Mouse (Mus musculus) hindbrain, embryonic 12.5 days (tissue): ENCODE data around the gene Ldha. TPM values are rescaled to one million over a fixed set of nuclear protein-coding genes. Genes with fewer than 3 reads are reported as not detected.
"Not testable (repeated sequence)": the region's sequence is repeated elsewhere in the genome, so short reads cannot be mapped to it uniquely, and the experiment has no call there.

ENCODE experiments used
- ATAC-seq: fragments of 200-750 bp; cut with Nextera tagmentation; 2 replicates; pipeline ENCODE4 v1.8.0; 2017; ENCODE audit warnings: moderate TSS enrichment; ENCODE audit not compliant: low FRiP score
- H3K27ac ChIP-seq: fragments of 300-500 bp; sonication (generic); 2 replicates; pipeline ENCODE4 v1.5.1; 2016; ENCODE audit warnings: mild to moderate bottlenecking
- H3K27me3 ChIP-seq: fragments of 300-500 bp; sonication (generic); 2 replicates; pipeline ENCODE4 v1.6.1; 2016; ENCODE audit warnings: mild to moderate bottlenecking
- H3K36me3 ChIP-seq: fragments of 300-500 bp; sonication (generic); 2 replicates; pipeline ENCODE4 v1.6.1; 2016; ENCODE audit warnings: mild to moderate bottlenecking
- H3K4me1 ChIP-seq: fragments of 300-500 bp; sonication (generic); 2 replicates; pipeline ENCODE4 v1.6.1; 2016
- H3K4me2 ChIP-seq: fragments of 300-500 bp; sonication (generic); replicated peaks from 2 replicates; pipeline ENCODE4 v1.6.1; 2016; ENCODE audit warnings: mild to moderate bottlenecking
- H3K4me3 ChIP-seq: fragments of 300-500 bp; sonication (generic); 2 replicates; pipeline ENCODE4 v1.5.1; 2016; ENCODE audit warnings: mild to moderate bottlenecking
- H3K9ac ChIP-seq: fragments of 300-500 bp; sonication (generic); 2 replicates; pipeline ENCODE4 v1.6.1; 2016; ENCODE audit warnings: mild to moderate bottlenecking, moderate library complexity
- H3K9me3 ChIP-seq: fragments of 300-500 bp; sonication (generic); replicated peaks from 2 replicates; pipeline ENCODE4 v1.6.1; 2016; ENCODE audit warnings: mild to moderate bottlenecking
- WGBS: fragments of 180-500 bp; shearing (Covaris S2); methylation state at CpG from one replicate; pipeline ENCODE4 v1.1.7; 2016; 5-methylcytosine and 5-hydroxymethylcytosine counted together
- polyA plus RNA-seq: library from polyadenylated mRNA; unstranded; fragments of >200 nt; fragmentation: Nextera tagmentation; extraction: Ambion mirVana; gene quantifications from 2 replicates; pipeline ENCODE4 v1.2.1, GENCODE M21; 2016

The Ldha gene
- polyA plus RNA-seq, 1 experiment from 2014 or later = 900 TPM

- H3K36me3 ChIP-seq = no peaks in the 10 kb centered on the region
- H3K4me2 ChIP-seq = no peak overlapping the region
- no peak overlapping the region for H3K4me3 ChIP-seq
- H3K4me1 ChIP-seq = peaks cover 7% of the 10 kb centered on the region
- no peaks in the 10 kb centered on the region for H3K9me3 ChIP-seq
- ATAC-seq = no peak
- no peaks in the 10 kb centered on the region for H3K27me3 ChIP-seq
- H3K27ac ChIP-seq = no peak overlapping the region
- no peak overlapping the region for H3K9ac ChIP-seq
- 55% methylated on average over 13 of the region's 13 CpGs for WGBS
These were observed 10.3 kb upstream of the Ldha start for GRCm38 (mm10) chr7:46830799-46831590.

- Histone ChIP-seq H3K36me3 (no peaks in the 10 kb centered on the region), H3K4me1 (peaks cover 7% of the 10 kb centered on the region), H3K9ac (no peak overlapping the region), H3K27me3 (no peaks in the 10 kb centered on the region), H3K4me3 (no peak overlapping the region), H3K4me2 (no peak overlapping the region), H3K27ac (no peak overlapping the region), H3K9me3 (no peaks in the 10 kb centered on the region)
- ATAC-seq = no peak
- WGBS = 81% methylated on average over 8 of the region's 8 CpGs
These were observed 9.6 kb upstream of the Ldha start for GRCm38 (mm10) chr7:46831693-46832092.

- H3K27me3 ChIP-seq, H3K4me2 ChIP-seq, ATAC-seq, H3K4me3 ChIP-seq, H3K27ac ChIP-seq, H3K9ac ChIP-seq, H3K9me3 ChIP-seq, H3K4me1 ChIP-seq, H3K36me3 ChIP-seq: not testable (repeated sequence)
- WGBS = 94% methylated on average over 11 of the region's 11 CpGs
These were observed 9.0 kb upstream of the Ldha start for GRCm38 (mm10) chr7:46832112-46832810.

- H3K27ac ChIP-seq = no peak overlapping the region
- no peak overlapping the region for H3K4me3 ChIP-seq
- H3K4me2 ChIP-seq = no peak overlapping the region
- no peak overlapping the region for H3K9ac ChIP-seq
- no peak for ATAC-seq
- H3K36me3 ChIP-seq = no peaks in the 10 kb centered on the region
- H3K9me3 ChIP-seq = no peaks in the 10 kb centered on the region
- H3K4me1 ChIP-seq = peaks cover 13% of the 10 kb centered on the region
- no peaks in the 10 kb centered on the region for H3K27me3 ChIP-seq
- WGBS = 71% methylated on average over 6 of the region's 6 CpGs
These were observed 8.0 kb upstream of the Ldha start for GRCm38 (mm10) chr7:46833266-46833665.

GRCm38 (mm10) chr7:46833670-46834255 is 7.5 kb upstream of the Ldha start:
- WGBS = 92% methylated on average over 7 of the region's 7 CpGs

GRCm38 (mm10) chr7:46834994-46835610 is 6.2 kb upstream of the Ldha start:
- H3K36me3 ChIP-seq = no peaks in the 10 kb centered on the region
- peaks cover 27% of the 10 kb centered on the region for H3K4me1 ChIP-seq
- peak overlapping the region; percentile 6; the same call in 1 of the 2 replicates for H3K4me2 ChIP-seq
- no peak overlapping the region for H3K4me3 ChIP-seq
- ATAC-seq = peak; percentile 57
- H3K9me3 ChIP-seq = no peaks in the 10 kb centered on the region
- peak overlapping the region; percentile 26; the same call in 1 of the 2 replicates for H3K27ac ChIP-seq
- H3K27me3 ChIP-seq = 0 out of 2 replicates have a peak, but pooled peaks cover 6% of the 10 kb centered on the region
- H3K9ac ChIP-seq = peak overlapping the region; percentile 29; the same call in 1 of the 2 replicates
- WGBS = 18% methylated on average over 14 of the region's 14 CpGs

More at GRCm38 (mm10) chr7:46833670-46834255, 7.5 kb upstream of the Ldha start:
- Histone ChIP-seq H3K4me1 (peaks cover 18% of the 10 kb centered on the region), H3K9ac (no peak overlapping the region), H3K4me2 (no peak overlapping the region), H3K27me3 (no peaks in the 10 kb centered on the region), H3K27ac (no peak overlapping the region), H3K4me3 (no peak overlapping the region), H3K36me3 (no peaks in the 10 kb centered on the region), H3K9me3 (no peaks in the 10 kb centered on the region)
- no peak for ATAC-seq

GRCm38 (mm10) chr7:46836357-46836756 is 4.9 kb upstream of the Ldha start:
- Histone ChIP-seq H3K27ac (no peak overlapping the region), H3K27me3 (peaks cover 12% of the 10 kb centered on the region; the same call in 1 of the 2 replicates), H3K9me3 (no peaks in the 10 kb centered on the region), H3K4me1 (peaks cover 27% of the 10 kb centered on the region), H3K4me3 (no peak overlapping the region), H3K36me3 (no peaks in the 10 kb centered on the region), H3K4me2 (no peak overlapping the region), H3K9ac (no peak overlapping the region)
- ATAC-seq = no peak
- WGBS = 82% methylated on average over 5 of the region's 5 CpGs

- Histone ChIP-seq H3K27me3 (peaks cover 14% of the 10 kb centered on the region; the same call in 1 of the 2 replicates), H3K36me3 (no peaks in the 10 kb centered on the region), H3K27ac (no peak overlapping the region), H3K4me1 (peaks cover 27% of the 10 kb centered on the region), H3K4me2 (no peak overlapping the region), H3K9me3 (no peaks in the 10 kb centered on the region), H3K9ac (no peak overlapping the region), H3K4me3 (no peak overlapping the region)
- WGBS = 45% methylated on average over 5 of the region's 5 CpGs
- no peak for ATAC-seq
These were observed 4.2 kb upstream of the Ldha start for GRCm38 (mm10) chr7:46837073-46837472.

GRCm38 (mm10) chr7:46838104-46838671 is 3.1 kb upstream of the Ldha start:
- ATAC-seq = 0 out of 2 replicates have a peak, but pooled peaks have one; percentile 24
- H3K9ac ChIP-seq = peak overlapping the region; percentile 23; the same call in 1 of the 2 replicates
- peak overlapping the region; percentile 17 for H3K4me2 ChIP-seq
- peak overlapping the region; percentile 30; the same call in 1 of the 2 replicates for H3K27ac ChIP-seq
- H3K4me3 ChIP-seq = no peak overlapping the region
- peaks cover 14% of the 10 kb centered on the region; the same call in 1 of the 2 replicates for H3K27me3 ChIP-seq
- no peaks in the 10 kb centered on the region for H3K9me3 ChIP-seq
- peaks cover 27% of the 10 kb centered on the region for H3K4me1 ChIP-seq
- no peaks in the 10 kb centered on the region for H3K36me3 ChIP-seq
- under 1% methylated on average over 8 of the region's 9 CpGs for WGBS

GRCm38 (mm10) chr7:46838891-46839302 is 2.4 kb upstream of the Ldha start:
- Histone ChIP-seq H3K4me2 (0 out of 2 replicates have a peak overlapping the region, but pooled peaks have one; percentile 17), H3K36me3 (no peaks in the 10 kb centered on the region), H3K27me3 (peaks cover 16% of the 10 kb centered on the region; the same call in 1 of the 2 replicates), H3K9ac (no peak overlapping the region), H3K27ac (peak overlapping the region; percentile 19; the same call in 1 of the 2 replicates), H3K4me1 (peaks cover 27% of the 10 kb centered on the region), H3K9me3 (no peaks in the 10 kb centered on the region), H3K4me3 (no peak overlapping the region)
- 7% methylated on average over 8 of the region's 8 CpGs for WGBS
- peak; percentile 33; the same call in 1 of the 2 replicates for ATAC-seq

GRCm38 (mm10) chr7:46839446-46839845 is 1.8 kb upstream of the Ldha start:
- H3K27me3 ChIP-seq = peaks cover 19% of the 10 kb centered on the region; the same call in 1 of the 2 replicates
- 35% methylated on average over 7 of the region's 7 CpGs for WGBS
- no peak overlapping the region for H3K4me3 ChIP-seq
- H3K9me3 ChIP-seq = no peaks in the 10 kb centered on the region
- no peak overlapping the region for H3K9ac ChIP-seq
- H3K4me1 ChIP-seq = peaks cover 27% of the 10 kb centered on the region
- H3K27ac ChIP-seq = no peak overlapping the region
- no peaks in the 10 kb centered on the region for H3K36me3 ChIP-seq
- H3K4me2 ChIP-seq = no peak overlapping the region
- no peak for ATAC-seq
